Mouse (Mus musculus): ENCODE data around the gene Espnl.

DNA sequence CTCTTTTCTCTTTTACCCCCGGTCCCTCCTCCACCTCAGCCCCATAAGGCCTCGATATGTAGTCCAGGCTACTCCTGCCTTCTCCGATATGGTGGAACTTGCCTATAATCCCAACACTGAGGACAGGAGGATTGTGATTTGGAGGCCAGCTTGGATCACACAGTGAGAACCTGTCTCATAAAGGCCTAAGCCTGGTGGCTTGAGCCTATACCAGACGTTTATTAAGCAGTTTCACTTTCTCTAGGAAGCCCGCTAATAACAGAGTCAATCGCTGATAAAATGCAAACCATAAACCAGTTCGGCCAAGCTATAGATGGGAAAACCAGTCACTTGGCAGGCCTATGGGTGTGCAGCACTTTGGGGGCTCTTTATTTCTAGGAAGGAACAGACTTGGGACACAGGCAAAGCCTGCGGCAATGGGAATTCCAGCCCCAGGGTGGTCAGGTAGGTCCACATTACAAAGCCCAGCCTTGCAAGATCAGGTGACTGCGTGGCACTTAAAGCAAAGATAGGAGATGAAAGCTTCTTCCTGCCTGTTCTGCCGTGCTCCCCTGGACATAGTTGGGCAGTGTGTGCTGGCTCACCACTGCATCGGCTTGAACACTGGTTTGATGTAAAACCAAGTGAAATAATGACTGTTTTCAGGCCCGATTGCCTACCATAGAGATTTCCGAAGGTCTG, 22.7 kb upstream of the Espnl start:
- no peak for TF ChIP-seq CTCF (IDR thresholded peaks at IDR 0.05; ENCODE audit: control insufficient read depth, insufficient read depth, insufficient read length)
- TF ChIP-seq CEBPB (IDR thresholded peaks at IDR 0.05; ENCODE audit: low read depth): no peak
- TF ChIP-seq MAX (IDR thresholded peaks at IDR 0.05): no peak
- no peak for TF ChIP-seq USF1 (IDR thresholded peaks at IDR 0.05; ENCODE audit: low read depth)
- TF ChIP-seq MYOD1 (IDR thresholded peaks at IDR 0.05; ENCODE audit: control insufficient read depth, insufficient read length, low read depth): no peak
